Mouse (Mus musculus): ENCODE measurements around the gene Gpr33. TPM values are rescaled to one million over a fixed set of nuclear protein-coding genes. Genes with fewer than 3 reads are reported as not detected.

Gene Gpr33
- polyA plus RNA-seq, 1 experiment from 2014 or later: not detected

GRCm38 (mm10) chr12:51983625-51984024 lies 44.2 kb downstream of the Gpr33 start:
- 68% methylated on average over 1 of the region's 1 CpGs for whole genome bisulfite sequencing (ENCODE audit: insufficient replicate concordance)
- ATAC-seq: no peak
- H3K27ac ChIP-seq: no peak overlapping the region

GRCm38 (mm10) chr12:51976531-51976930 lies 51.3 kb downstream of the Gpr33 start:
- WGBS (ENCODE audit: insufficient replicate concordance): 55% methylated on average over 9 of the region's 9 CpGs
- H3K4me1 ChIP-seq: peaks cover 3% of the 10 kb centered on the region; the same call in 1 of the 2 replicates
- no peaks in the 10 kb centered on the region for H3K27me3 ChIP-seq (replicated peaks)
- no peak for ATAC-seq
- H3K27ac ChIP-seq: no peak overlapping the region
- H3K9me3 ChIP-seq (replicated peaks): no peaks in the 10 kb centered on the region; the same call in 1 of the 2 replicates
- H3K36me3 ChIP-seq: no peaks in the 10 kb centered on the region
- H3K4me3 ChIP-seq: no peak overlapping the region
- H3K9ac ChIP-seq: no peak overlapping the region
- no peak overlapping the region for H3K4me2 ChIP-seq

More at GRCm38 (mm10) chr12:51983625-51984024, 44.2 kb downstream of the Gpr33 start:
- no peaks in the 10 kb centered on the region for H3K27me3 ChIP-seq (replicated peaks)
- H3K9me3 ChIP-seq (replicated peaks): no peaks in the 10 kb centered on the region
- H3K4me1 ChIP-seq: no peaks in the 10 kb centered on the region
- no peak overlapping the region for H3K9ac ChIP-seq
- H3K4me3 ChIP-seq: no peak overlapping the region
- no peak overlapping the region for H3K4me2 ChIP-seq
- no peaks in the 10 kb centered on the region for H3K36me3 ChIP-seq

GRCm38 (mm10) chr12:51974381-51974780 lies 53.5 kb downstream of the Gpr33 start:
- Histone ChIP-seq H3K27ac (no peak overlapping the region), H3K27me3 (replicated peaks) (no peaks in the 10 kb centered on the region), H3K4me3 (no peak overlapping the region), H3K9me3 (replicated peaks) (no peaks in the 10 kb centered on the region; the same call in 1 of the 2 replicates), H3K4me2 (no peak overlapping the region), H3K36me3 (no peaks in the 10 kb centered on the region), H3K9ac (no peak overlapping the region), H3K4me1 (peaks cover 13% of the 10 kb centered on the region)
- whole genome bisulfite sequencing (ENCODE audit: insufficient replicate concordance): 92% methylated on average over 1 of the region's 1 CpGs
- no peak for ATAC-seq

Other genes starting within 250 kb of the Gpr33 start
- gene Hectd1, start 198.5 kb downstream of the Gpr33 start, polyA plus RNA-seq (2016; fragmentation: Nextera tagmentation; extraction: Ambion mirVana): 48.0 and 48.4 TPM in 2 replicates
- 12.7 and 13.8 TPM in 2 replicates for gene Heatr5a, start 56.7 kb downstream of the Gpr33 start, polyA plus RNA-seq (2016; fragmentation: Nextera tagmentation; extraction: Ambion mirVana)
- 20.2 and 20.9 TPM in 2 replicates for gene Dtd2, start 21.6 kb downstream of the Gpr33 start, polyA plus RNA-seq (2016; fragmentation: Nextera tagmentation; extraction: Ambion mirVana)
- gene Nubpl, start 69.7 kb upstream of the Gpr33 start, polyA plus RNA-seq (2016; fragmentation: Nextera tagmentation; extraction: Ambion mirVana): 7.0 and 7.6 TPM in 2 replicates